Mouse (Mus musculus): ENCODE data around the gene Igfbp6.

Igfbp6 gene

DNA sequence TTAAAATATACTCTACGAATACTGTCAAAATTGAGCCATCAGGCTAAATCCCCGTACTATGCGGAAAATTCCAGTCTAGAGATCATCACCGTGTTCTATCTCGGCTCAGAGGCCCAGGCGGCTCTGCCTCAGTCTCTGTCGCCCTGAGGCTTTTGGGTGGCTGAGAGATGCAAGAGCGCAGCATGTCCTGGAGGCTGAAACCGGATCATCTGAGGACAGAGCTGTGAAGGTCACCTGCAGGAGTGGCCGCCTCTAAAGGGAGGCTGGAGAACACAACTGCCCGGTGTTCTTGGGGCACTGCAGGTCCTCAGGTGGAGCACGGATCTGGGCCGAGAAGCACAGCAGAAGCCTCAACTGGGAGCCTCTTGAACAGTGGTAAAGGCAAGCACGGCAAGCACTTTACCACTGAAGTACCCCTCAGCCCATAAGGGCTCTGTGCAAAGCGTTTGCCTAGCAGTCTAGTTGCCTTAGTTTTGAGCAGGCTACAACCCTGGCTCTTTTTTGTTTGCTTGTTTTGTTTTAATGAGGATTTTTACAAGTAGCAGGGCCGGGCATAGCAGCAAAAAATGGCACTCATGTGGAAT is 31.7 kb downstream of the Igfbp6 start:
- DNase-seq (ENCODE audit: low read depth, low spot score) = peak; percentile 75

DNA sequence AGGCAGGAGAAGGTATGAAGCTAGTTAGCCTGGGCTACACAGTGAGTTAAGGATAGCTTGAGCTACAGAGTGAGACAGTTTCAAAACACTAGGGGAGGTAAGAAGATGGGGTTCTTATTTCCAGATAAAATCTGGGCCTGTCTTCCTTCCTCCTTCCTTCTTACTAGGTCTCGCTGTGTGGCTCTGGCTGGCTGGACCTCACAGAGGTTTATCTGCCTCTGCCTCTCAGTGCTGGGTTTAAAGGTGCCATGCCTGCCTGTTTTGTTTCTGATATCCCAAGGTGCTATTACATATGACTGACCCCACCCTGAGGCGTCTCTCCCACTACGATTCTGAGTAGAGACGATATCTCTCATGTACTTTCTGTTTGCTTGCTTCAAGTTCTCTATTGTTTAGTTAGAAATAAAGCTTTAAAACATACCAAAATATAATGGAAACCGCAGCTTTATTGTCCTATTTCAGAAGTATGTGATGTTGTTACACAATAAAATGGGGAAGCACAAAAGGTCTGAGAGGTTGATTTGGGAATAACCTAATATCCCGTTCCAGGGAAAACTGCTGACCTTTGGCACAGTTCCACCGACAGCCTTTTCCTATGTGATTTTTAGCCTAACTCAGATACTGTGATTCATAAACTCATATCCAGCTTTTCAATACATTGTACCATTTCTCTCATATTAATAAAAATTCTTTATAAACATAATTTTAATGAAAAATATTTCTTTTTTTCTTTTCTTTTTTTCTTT is 32.6 kb downstream of the Igfbp6 start:
- no peak for DNase-seq (ENCODE audit: low read depth, low spot score)

DNA sequence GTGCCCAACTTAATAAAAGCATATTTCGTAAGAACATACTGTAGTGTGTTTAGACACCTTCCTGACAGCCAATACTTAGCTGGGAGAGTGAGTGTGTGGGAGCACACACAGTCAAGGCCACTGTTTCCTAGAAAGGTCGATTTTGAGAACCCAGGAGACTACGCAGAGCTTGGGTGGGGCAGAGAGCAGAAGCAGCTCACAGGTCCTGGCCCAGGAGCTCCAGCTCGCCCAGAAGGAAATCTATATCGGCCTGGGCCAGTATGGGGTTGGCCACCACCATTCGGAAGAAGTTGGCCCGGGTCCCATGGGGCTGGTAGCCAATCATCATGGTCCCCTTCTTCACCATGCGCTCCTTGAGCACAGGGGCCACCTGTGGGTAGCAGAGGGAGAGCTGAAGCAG is 33.3 kb downstream of the Igfbp6 start:
- no peak for DNase-seq (ENCODE audit: low read depth, low spot score)

DNA sequence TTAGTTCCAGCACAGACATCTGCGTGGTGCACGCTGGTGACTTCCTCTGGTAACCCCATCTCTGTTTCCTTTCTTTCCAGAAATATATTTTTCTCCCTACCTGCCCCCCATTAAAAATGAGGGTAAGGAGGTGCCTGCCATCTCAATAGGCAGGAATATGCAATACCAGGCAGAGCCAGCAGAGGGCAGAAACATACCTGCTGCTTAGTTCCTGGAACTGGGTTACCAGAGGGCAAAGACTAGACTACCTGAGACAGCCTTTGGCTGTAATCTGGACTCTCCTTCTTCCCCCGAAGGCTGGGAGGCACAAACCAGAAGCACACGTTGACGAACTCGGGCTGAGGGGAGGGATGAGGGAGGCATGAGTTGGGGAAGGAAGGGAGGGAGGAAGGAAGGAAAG is 34.1 kb downstream of the Igfbp6 start:
- peak; percentile 85 for DNase-seq (ENCODE audit: low read depth, low spot score)

DNA sequence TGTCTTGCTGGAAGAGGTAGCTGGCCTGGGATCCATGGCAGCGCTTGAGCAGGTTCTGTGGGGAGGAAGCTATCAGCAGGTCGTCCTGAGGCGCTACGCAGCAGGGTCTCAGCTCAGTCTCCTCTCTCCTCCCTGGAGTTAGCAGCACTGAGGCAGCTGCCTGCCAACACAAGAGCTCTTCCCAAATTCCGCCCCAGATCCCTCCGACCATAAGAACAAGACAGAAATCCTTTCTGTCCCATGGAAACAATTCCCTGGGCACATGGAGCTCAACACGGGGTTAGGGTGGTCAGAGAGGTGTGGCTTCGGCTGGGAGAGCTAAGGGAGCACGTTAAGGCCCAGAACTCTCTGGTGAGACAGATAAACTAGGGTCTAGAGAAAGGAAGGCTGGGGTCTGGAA is 34.9 kb downstream of the Igfbp6 start:
- peak; percentile 53 for DNase-seq (ENCODE audit: low read depth, low spot score)

DNA sequence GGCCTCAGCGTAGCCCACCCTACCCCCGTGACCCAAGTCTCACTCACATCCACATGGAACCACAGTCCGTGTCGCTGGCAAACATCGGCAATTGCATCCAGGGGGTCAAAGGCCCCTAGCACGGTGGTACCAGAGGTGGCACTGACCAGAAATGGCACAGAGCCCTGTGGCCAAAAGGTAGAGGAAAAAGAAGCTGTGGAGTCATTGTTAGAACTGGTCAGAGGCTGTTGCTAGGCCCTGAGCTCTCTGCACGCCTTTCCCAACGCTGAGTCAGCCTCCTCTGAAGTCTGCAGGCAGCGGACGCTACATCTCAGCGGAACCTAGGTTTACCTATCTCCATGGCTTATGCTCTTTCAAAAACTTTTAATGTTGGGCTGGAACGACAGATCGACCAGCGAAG is 35.8 kb downstream of the Igfbp6 start:
- peak; percentile 34 for DNase-seq (ENCODE audit: low read depth, low spot score)

DNA sequence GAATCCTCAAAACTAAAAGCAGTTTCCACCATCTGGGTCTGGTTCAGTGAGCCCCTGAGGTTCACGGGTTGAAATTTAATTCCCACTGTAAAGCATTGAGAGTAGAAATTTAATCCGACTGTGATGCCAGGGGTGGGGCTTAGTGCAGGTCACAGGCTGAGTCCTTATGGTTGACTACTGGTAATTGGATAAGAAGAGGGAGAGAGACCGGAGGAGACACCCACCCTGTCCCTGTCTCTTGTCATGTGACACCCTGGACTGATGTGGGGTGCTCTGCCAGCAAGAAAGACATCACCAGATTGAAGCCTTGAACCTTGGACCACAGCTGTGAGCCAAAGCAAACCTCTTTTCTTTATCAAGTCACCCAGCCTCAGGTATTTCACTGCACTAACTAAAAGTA is 38.9 kb downstream of the Igfbp6 start:
- no peak for DNase-seq (ENCODE audit: low read depth, low spot score)

DNA sequence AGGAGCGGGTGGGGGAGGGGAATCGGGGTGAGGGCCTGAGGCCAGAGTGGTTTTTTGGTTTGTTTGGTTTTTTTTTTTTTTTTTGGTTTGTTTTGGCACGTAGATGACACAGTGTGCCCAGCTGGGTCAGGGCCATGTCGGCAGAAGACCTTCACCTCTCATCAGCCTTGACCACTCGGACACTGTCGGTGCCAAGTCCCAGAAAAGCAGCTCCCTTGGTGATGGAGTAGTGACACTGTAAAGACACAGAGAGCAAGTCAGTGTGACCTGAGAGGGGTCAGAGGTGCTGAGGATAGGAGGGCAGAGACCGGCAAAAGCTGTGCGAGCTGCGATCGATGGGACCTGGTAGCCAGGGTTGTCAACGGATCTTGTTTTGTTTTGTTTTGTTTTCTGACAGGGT is 42.1 kb downstream of the Igfbp6 start:
- DNase-seq (ENCODE audit: low read depth, low spot score) = no peak

DNA sequence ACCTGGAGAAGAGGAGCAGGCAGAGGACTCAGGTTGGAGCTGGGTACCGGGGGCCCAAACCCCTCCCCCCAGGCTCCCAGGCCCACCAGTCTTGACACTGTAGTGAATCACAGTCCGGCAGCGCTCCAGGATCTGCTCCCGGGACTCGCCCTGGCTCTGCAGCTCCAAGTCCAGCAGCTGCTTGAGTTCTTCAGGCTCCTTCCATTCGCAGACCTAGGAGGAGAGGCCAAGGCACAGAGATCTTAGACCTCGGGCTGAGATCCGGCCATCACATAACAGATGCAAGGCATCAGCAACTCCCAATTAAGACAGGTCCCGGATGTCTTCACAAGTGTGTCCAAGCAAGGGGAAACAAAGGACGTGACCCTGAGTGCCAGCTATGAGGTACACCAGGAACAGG is 43.9 kb downstream of the Igfbp6 start:
- no peak for DNase-seq (ENCODE audit: low read depth, low spot score)

DNA sequence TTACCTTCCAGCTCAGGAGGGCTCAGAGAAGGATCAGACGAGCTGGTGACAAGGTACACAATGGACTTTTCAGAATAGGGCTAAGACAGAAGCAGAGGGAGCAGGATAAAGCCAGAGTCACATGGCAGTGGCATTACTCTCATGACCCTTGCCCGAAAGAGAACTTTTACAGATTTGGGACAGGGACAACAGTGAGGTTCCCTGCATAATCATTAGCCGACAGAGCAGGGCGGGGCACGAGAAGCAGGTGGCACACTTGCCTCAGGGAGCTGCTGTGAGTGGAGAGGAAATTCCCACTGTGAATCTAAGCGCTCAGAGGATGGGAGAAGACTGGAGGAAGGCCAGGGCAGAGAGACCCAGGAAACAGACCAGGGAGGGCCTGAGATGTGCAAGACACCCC is 44.7 kb downstream of the Igfbp6 start:
- peak; percentile 61 for DNase-seq (ENCODE audit: low read depth, low spot score)

DNA sequence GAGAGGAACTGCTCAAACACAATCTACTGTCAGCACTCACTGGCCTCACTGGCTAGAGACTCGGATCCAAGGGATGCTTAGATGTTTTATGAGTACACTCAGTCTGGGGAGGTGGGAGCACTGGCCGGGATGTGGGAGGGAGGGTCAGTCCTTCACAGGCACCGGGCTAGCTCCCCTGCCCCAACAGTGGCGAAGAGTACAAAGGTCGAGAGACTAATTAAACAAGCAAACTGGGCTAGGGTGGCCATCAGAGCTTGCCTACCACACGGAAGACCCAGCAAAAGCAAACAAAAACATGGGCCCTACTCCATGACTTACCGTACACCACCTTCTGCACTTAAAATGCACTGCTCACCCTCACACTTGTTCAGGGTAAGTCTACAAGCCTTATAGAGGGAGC is 47.5 kb downstream of the Igfbp6 start:
- DNase-seq (ENCODE audit: low read depth, low spot score) = no peak

DNA sequence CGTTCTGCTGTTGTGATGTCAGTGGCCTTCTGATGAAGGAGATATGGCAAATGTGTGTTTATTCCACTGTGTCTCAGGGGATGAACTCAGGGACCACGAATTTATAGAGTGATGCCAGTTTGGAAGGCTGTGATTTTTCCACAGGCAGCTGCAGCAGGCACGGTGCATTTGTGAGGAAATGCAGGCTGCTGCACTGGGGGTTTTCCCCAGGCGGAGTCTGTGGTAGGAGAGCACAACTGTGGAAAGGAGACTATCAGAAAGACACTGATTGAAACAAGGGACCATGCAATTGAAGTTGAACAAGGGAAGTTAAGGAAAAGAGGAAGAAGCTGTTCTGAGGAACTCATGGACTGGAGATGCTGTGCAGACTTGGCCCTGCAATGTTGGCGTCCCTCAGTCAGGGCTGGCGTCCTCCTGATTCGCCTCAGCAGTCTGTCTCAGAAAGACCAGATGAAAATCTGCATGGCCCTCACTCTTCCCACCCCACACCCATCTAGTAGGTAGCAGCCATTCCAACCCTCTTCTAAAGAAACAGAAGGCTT is 48.2 kb downstream of the Igfbp6 start:
- no peak for DNase-seq (ENCODE audit: low read depth, low spot score)

DNA sequence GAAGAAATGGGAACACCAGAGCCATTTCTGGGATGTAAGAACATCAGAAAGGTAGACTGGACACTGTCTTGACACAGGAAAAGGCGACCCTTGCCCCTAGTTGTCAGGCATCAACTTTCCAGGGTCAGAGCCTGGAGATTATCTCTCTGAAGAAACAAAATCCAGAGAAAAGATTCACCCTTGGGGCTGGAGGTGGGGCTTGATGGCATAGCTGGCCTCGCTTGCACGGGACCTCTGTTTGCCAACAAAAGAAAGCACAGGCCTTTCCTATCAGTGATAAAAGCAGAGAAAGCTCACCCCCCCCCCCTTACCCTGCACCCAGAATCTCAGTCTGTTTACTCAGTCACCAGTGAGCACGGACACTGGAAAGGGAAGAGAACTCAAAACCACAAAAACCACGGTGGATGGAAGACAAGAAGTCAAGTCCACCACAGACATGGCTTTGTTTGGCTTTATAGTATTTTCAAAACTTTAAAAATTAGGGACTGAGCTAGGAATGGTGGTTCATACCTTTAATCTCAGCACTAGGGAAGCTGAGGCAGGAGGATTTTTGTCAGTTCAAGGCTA is 48.7 kb downstream of the Igfbp6 start:
- no peak for DNase-seq (ENCODE audit: low read depth, low spot score)

DNA sequence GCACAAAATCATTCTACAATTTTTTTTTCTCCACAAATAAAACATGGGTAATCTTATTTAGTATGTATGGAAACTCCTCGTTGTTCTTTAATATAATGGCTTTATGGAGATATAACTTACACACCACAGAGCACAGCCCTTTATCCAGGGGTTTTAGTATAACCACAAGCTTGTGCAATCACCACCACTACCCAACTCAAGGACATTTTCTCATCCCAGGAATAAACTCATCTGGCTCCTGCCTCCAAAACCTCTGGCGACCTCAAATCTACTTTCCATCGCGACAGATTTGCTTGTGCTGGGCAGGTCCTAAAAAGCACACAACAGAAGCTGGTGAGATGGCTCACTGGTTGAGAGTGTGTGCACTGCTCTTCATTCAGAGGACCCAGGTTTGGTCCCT is 49.5 kb downstream of the Igfbp6 start:
- DNase-seq (ENCODE audit: low read depth, low spot score) = no peak

DNA sequence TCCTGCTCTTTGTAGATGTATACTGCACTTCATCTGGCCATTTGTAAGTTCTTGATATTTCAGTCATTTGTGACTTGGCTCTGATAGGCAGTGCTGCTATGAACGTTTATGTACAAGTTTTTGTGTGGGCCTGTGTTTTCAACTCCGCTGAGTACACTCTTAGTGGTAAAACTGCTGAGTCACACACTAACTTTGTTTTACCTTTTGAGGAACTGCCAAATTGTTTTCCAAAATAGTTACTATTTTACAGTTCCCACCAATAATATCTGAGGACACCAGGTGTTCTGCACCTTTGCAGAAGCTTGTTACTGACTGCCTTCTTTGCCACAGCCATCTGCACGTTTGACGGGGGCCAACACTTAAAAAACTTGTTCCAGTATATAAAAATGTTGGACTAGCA is 50.3 kb downstream of the Igfbp6 start:
- DNase-seq (ENCODE audit: low read depth, low spot score) = no peak

DNA sequence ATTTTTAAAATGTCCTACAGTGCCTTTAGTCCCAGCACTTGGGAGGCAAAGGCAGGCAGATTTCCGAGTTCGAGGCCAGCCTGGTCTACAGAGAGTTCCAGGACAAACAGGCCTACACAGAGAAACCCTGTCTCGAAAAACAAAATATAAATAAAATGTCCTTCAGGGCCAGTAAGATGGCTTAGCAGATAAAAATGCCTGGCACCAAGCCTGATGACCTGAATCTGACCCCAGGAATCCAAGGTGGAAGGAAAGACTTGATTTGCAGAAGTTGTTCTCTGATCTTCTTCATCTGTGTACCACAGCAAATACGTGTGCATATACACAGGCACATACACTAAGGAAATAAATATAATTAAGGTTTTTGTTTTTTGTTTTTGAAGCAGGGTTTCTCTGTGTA is 51.2 kb downstream of the Igfbp6 start:
- no peak for DNase-seq (ENCODE audit: low read depth, low spot score)

DNA sequence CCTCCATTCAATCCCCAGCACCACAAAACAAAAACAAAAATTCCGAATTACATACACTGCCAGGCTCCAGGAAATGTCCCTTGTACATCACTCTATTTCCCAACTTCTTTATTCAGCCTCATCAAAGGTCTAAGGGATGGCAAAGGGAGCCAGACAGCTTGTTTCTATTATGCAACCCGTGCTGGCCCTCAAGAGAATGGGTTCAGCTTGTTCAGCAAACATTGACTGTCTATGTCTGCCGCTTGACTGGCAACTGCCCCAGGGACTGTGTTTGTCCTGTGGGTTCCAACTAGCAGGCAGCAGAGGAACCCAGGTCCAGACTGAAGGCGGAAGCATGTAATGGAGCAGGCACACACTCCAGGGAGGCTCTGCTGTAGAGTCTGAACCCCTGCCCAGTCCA is 54.7 kb downstream of the Igfbp6 start:
- no peak for DNase-seq (ENCODE audit: low read depth, low spot score)

All from ZHBTc4 (cell line).